Mouse (Mus musculus) olfactory bulb, adult 2 months (tissue): Measurements from ENCODE around the gene Cga.

Experiments
- CTCF ChIP-seq: fragments of 200-500 bp; IDR thresholded peaks from 2 replicates; pipeline ENCODE4 v1.5.1; 2012; ENCODE audit warnings: low read depth, mild to moderate bottlenecking, low read length, moderate library complexity; ENCODE audit not compliant: insufficient read depth
- POLR2A ChIP-seq: fragments of 200-500 bp; IDR thresholded peaks from 2 replicates; pipeline ENCODE4 v1.6.1; 2012; ENCODE audit warnings: mild to moderate bottlenecking, low read depth, low read length, moderate library complexity; ENCODE audit not compliant: insufficient read depth

DNA sequence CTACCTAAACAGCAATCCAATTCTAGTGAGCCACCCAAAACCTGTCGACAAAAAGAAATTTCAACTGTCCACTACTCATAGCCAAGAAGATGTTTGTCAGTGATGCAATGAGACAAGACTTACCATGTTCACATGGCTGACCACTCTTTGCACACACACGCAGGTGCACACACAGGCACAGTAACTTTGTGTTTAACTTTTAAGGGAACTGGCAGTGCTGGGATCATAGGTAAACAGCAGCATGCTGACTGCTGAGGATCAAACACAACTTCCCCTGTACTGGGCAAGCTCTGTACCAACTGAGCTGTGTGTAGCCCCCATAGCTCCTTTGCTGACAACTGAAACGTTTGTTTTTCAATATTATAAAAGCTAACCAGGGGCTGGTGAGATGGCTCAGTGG is 32.1 kb upstream of the Cga start:
- no peak for TF ChIP-seq CTCF
- TF ChIP-seq POLR2A = no peak
